Mouse (Mus musculus) cerebellum, postnatal 36 days (tissue): ENCODE results near the gene Cyp2a22.
"Not testable (repeated sequence)": the region's sequence is repeated elsewhere in the genome, so short reads cannot be mapped to it uniquely, and the experiment has no call there.

Experiments
- DNase-seq, 2 experiments: peaks; one replicate each; pipeline ENCODE4 v3.0.0; 2021 to 2022; ENCODE audit warnings: mixed read lengths in 2 of 2

Gene Cyp2a22

GRCm38 (mm10) chr7:26939262-26939661 lies at the start of gene Cyp2a22:
Gene Cyp2a22 (minus strand): TSS chr7:26939384.
- DNase-seq = no peak

- DNase-seq = not testable (repeated sequence)
Observed at GRCm38 (mm10) chr7:26983151-26983550, 44.0 kb upstream of the Cyp2a22 start.

GRCm38 (mm10) chr7:26982551-26982950 lies 43.4 kb upstream of the Cyp2a22 start:
- no peak for DNase-seq

GRCm38 (mm10) chr7:26981937-26982336 lies 42.8 kb upstream of the Cyp2a22 start:
- DNase-seq = not testable (repeated sequence)

GRCm38 (mm10) chr7:26981464-26981863 lies 42.3 kb upstream of the Cyp2a22 start:
- DNase-seq = not testable (repeated sequence)

- DNase-seq = not testable (repeated sequence)
Observed at GRCm38 (mm10) chr7:26962371-26962770, 23.2 kb upstream of the Cyp2a22 start.

- not testable (repeated sequence) for DNase-seq
Observed at GRCm38 (mm10) chr7:26953306-26953705, 14.1 kb upstream of the Cyp2a22 start.

- not testable (repeated sequence) for DNase-seq
Observed at GRCm38 (mm10) chr7:26952671-26953070, 13.5 kb upstream of the Cyp2a22 start.

- DNase-seq = not testable (repeated sequence)
Observed at GRCm38 (mm10) chr7:26941320-26941925, 2.2 kb upstream of the Cyp2a22 start.

GRCm38 (mm10) chr7:26917114-26917513 lies 22.1 kb downstream of the Cyp2a22 start:
- DNase-seq = not testable (repeated sequence)
